Mouse (Mus musculus) heart, adult 9 months (tissue): ENCODE results near the gene Plekhm1.
"Not testable (repeated sequence)": the region's sequence is repeated elsewhere in the genome, so short reads cannot be mapped to it uniquely, and the experiment has no call there.

Experiments
- DNase-seq, 2 experiments: peaks; one replicate each; pipeline ENCODE4 v3.0.0; 2022; ENCODE audit warnings: low spot score in 2 of 2

Plekhm1 gene

DNA sequence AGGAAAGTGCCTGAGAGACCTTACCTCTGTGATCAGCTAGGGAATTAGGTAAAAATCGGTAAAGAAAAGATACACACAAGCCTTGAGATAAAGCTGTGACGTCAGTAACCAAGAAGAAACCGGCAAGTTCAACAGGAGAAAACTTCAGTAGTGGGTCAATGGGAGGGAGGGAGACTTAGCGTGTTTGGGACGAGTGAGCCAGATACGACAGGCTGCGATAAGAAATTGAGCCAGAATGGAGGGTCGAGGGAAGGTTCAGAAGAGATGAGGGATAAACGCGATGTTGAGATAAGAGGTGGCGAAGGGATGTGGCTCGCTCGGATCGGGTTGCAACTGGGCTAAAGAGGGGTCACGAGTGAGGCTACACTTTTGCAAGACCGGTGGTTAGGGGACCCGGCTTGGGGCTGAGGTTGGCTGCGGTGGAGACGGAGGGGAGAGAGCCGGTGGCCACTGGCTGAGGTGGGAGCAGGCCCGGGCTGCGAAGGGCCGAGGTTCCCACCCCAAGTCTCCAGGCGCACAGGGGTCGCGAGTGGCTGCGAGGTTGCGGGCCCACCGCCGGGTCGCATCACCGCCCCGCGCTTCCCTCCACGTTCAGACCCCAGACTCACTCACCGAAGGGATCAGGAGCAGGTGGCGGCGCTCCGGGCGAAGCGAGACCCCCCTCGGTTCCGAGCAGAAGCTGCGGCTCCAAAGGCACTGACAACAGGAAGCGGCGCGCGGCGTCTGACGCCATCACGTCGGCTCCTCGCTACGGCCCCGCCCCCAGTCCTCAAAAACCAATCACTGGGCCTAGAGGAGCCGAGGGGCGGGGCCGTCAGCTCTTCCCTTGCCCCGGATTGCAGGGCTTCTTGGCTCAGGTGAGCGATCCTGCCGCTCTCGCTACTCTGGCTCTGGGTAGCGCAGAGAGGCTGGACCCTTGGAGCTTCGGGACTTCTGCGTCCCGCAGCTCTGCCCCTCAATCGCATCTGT is at the start of gene Plekhm1:
TSS of gene Plekhm1 (minus strand) at position 707 of the 969 bp plus-strand sequence.
- DNase-seq = peak; percentile 94 to 96

DNA sequence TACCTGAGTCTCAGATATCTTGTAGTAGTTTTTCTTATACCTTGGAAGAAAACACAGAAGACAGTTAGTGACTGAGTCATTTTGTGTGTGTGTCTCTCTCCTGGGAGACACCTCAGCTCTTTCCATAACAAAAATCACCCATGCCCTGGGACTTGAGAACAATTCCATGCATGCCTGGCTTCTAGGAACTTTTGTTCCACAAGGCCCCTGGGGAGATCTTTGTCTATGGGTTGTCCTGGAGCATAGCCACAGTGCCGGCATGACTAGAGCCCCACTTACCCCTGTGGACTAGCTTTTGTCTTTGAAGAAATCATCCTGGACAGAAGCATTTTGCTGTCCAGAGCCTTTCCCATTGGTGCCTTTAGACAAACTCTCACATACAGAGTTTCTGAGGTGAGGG is 38.6 kb upstream of the Plekhm1 start:
- not testable (repeated sequence) for DNase-seq

DNA sequence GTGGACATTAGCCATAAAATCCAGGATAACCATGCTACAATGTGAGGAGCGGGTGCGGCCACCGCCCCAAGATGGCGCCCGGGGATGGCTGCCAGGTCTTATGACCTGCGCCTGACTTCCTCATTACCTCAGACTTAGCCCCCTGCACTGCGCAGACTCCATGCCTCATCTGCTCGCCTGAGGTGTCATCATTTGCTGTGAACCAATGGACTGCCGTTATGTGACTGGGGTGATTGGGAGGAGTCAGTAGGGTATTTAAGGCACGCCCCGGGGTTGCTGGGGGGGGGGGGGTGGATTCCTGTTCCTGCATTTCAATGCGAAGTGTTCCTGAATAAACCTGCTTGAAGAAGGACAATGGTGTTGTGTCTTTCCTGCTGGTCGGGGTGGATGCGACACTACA is 37.2 kb upstream of the Plekhm1 start:
- DNase-seq = not testable (repeated sequence)

DNA sequence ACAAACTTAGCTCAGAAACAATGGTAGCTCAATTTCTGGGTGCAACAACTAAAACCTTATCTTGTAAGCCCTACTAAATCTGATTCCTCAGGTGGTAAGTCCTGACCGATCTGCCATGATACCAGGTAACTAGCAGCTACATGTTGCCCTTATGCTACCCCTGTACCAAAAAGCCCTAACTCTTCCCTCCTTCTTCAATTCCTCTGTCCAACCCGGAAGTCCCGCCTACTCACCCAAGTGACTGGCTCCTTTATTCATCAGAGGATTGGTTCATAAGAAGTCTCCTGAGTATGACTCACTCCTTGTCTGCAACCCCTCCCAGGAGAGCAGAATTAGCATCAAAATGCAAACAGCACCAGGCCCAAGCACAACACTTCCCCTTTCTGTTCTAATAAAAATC is 31.2 kb upstream of the Plekhm1 start:
- DNase-seq = peak; percentile 7 to 33

DNA sequence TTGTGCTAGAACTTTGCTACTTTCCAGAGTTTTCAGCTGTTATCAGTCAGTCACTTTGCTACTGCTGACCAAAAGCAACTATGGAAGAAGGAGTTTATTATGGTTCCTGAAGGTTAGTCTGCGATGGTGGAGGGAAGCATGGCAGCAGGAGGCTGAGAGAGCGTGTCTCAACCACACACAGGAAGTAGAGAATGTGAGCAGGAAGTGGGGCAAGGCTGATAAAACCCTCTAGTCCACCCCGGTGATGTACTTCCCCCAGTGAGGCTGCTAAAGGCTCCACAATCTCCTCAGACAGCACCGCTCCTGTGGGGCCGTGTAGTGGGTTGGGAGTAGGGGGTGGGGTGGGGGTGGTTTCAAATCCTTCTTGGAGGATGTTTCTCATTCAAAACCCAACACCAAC is 23.8 kb upstream of the Plekhm1 start:
- DNase-seq = no peak

DNA sequence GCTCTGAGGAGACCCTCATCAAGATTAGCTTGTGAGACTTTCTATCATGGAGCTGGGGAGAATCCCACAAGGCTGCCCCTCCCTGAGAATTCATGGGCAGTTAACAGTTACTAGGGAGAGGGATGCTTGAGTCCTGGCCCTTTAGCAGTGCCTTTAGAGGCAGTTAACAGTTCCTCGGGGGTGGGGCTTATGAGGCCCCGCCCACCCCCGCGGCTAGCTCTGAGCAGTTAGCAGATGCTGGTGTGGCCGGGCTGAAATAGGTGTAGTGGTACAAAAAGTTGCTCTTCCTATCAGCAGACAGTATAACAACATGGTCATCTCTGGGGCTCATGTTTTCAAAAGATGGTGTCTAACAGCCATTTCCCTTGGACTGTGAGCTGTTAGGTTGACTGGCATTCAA is 12.5 kb upstream of the Plekhm1 start:
- DNase-seq = no peak

DNA sequence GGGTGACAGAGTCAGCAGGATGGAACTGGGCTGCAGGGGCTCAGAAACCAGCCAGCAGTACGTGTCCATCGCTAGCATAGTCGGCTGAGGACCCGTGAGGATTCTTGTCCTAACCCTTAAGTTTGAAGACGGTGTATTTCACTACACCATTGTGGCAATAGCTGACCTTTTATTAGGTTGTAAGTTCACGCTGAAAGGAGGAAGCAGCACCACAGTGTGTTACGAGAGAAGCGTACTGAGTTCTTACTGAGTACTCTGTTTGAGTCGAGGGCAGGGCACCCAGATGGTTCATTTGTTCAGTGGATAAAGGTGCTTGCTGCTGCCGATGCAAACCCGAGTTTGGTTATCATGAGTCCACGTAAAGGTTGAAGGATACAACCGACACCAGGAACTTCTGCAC is 7.2 kb upstream of the Plekhm1 start:
- DNase-seq = no peak

DNA sequence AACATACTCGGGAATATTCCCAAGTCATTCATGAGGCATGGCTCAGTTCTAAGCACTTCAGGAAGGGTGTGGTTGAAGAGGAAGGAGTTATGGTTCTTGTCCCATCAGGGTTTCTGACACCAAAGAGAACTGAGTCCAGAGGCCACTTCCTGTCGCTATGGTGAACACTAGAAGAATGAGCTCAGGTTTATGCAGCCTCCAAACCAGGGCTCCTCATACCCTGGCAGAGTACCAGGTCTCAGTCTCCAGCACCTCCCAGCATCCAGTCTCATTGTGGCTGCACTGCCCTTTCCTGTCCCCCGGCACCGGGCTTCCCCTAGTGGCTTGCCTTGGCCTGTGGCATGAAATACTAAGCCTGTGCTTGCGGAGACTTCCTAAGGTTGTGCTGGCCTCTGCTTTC is 6.7 kb upstream of the Plekhm1 start:
- peak; percentile 23 to 41 for DNase-seq

DNA sequence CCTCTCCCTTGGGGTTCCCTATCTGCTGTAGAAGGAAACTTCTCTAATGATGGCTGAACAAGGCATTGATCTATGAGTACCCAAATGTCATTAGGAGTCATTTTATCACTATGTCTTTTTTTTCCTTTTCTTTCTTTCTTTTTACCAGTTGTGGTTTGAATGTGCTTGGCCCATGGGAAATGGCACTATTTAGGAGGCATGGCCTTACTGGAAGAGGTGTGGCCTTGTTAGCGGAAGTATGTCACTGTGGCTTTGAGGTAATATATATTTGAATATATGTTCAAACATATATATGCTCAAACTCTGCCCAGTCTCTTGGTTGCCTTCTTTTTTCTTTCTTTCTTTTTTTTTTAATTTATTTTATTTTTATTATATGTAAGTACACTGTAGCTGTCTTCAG is 1.0 kb upstream of the Plekhm1 start:
- DNase-seq = no peak

DNA sequence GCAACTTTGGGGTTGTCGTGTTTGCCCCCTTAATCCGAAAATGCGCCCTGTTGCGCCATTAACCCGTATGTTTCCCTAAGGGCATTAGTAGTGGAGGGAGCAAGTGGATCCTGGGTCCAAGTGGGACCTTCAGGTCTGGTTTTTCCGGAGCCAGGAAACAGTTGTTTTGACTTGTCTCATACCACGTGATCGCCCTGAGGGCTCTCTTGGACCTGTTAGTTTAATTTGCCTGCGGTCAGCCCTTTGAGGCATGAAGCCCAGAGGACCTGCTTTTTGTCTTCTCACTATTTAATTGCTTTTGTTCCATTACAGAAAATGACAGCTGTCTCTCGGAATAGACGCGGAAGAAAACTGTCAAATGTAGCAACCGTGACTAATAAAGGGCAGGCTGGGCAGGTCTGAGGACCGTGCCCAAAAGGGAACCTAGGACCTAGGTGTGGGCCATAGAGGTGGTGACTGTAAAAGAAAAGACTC is 500 bp upstream of the Plekhm1 start:
- DNase-seq = peak in 1 of 2 experiments; percentile 47

DNA sequence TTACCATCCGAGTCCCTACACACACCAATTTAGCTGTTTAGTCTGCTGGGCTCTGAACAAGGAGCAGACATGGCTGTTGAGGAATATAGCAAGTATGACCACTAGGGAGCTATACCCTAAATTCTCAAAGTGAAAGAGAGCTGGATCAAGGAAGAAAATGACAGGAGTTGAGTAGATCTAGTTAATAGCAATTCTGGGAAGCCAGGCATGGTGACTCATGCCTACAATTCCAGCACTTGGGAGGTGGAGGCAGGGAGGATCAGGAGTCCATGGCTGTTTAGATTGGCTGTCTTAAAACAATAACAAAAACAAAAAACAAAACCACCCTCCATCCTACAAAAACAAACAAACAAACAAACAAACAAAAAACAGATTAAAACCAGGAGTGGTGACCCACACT is 1.2 kb downstream of the Plekhm1 start:
- DNase-seq = no peak

DNA sequence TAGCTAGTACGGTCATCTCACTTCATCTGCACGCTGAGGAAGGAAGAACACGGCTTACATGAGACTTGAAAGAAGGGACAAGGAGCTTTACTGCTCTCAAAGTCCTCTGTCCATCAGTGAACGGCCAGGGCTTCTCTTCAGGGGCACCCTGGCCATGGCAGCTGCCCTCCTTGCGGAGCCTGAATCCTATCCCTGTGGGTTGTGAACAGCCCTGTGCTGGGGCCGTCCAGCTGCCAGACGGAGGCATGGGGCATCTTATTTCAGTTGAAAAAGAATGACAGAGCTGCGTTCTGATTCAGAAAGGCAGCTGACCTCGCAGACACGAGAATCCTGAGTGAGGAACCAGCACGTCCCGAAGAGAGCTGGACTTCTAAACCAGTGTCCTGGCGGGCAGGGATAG is 3.6 kb downstream of the Plekhm1 start:
- DNase-seq = no peak

DNA sequence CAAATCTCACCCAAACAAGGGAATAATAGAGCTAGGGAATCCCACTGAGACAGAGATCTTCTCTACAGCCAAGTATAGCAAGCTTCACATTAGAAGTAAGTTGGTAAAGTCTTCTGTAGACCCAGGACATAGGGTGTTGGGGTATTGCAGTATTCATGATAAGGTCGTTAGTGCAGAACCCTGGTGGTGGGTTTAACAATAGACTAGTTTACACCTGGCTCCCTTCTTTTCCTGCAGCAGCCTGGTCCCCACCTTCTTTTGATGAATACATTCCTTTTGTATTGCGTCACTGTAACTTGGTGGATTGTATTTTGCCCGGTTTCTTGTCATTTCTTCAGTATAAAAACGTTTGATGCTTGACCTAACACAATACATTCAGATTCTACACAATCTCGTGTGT is 5.4 kb downstream of the Plekhm1 start:
- DNase-seq = not testable (repeated sequence)

DNA sequence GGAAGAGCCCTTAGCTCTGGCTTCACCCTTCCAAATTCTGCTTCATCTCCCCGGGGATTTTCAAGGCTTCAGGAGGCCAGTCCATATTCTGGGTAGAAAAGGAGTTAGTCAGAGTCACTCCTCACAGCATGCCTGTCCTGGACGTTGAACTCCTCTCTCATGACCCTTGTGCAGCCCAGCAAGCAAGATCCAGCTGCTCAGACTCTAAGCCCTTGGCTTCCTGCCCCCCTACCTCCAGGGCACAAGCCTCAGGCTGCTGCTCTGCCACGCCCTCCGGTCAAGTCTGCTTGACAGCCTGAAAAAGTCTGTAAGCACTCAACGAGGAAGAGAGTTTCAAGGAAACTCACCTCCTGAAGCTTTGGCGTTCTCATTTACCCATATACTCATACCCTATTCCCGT is 5.9 kb downstream of the Plekhm1 start:
- DNase-seq = peak in 1 of 2 experiments; percentile 26

DNA sequence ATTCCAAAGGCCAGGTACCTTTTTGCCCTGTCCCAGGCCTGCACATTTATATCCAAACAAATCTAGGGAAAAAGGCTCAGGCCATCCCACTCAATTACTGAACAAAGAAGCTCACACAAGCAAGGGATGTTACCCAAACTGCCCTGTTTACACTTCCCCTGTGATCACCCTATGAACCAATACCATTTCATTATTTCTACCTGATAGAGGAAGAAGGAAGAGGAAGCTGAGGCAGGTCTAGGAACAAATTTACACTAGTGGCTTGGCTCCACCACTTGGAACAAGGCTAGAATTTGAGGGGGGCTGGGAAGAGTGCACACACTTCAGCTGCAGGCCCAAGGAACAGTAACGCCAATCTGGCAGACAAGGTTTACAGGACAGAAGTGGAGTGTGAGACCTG is 6.7 kb downstream of the Plekhm1 start:
- no peak for DNase-seq

DNA sequence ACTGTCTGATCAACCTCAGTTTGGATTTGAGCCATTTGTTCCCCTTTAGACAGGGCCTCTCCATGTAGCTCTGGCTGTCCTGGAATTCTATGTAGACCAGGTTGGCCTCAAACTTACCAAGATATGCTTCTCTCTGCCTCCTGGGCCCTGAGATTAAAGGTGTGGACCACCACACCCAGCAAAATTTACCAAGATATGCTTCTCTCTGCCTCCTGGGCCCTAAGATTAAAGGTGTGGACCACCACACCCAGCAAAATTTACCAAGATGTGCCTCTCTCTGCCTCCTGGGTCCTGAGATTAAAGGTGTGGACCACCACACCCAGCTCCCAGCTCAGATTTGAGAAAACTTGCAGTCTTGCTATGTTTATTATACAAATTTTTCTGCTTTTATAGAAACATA is 7.9 kb downstream of the Plekhm1 start:
- no peak for DNase-seq

DNA sequence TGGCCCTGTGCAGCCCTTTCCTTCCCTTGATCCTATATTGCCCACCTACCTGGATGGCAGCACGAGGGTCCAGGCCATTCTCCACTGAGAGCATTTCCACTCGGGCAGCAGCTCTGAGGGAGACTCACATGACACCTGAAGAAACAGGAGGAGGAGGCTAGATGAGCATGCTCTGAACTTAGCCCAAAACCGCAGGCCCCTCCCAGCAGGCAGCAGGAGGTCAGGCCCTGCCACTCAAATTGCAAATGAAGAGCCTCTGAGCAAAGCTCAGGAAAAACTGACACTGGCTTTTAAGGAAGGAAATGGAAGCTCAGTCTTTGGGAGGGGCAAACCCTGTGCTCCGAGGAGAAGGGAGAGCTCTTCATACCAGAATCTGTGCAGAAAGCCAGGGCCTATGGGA is 8.7 kb downstream of the Plekhm1 start:
- peak in 1 of 2 experiments; percentile 24 for DNase-seq

DNA sequence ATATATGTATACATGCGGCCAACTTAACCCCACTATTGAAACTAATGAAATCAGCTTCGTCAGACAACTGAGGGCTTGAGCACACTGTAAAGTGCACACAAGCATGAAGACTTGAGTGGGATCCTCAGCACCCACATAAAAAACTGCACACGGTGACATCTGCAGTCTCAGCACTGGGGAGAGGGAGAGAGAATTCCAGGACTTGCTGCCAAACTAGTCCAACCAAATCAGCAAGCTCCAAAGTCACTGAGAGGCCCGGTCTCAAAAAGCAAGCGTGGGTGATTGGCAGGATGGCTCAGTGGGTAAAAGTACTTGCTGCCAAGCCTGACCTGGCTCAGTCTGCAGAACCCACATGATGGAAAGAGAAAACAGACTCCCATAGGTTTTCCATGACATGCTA is 9.7 kb downstream of the Plekhm1 start:
- DNase-seq = no peak

DNA sequence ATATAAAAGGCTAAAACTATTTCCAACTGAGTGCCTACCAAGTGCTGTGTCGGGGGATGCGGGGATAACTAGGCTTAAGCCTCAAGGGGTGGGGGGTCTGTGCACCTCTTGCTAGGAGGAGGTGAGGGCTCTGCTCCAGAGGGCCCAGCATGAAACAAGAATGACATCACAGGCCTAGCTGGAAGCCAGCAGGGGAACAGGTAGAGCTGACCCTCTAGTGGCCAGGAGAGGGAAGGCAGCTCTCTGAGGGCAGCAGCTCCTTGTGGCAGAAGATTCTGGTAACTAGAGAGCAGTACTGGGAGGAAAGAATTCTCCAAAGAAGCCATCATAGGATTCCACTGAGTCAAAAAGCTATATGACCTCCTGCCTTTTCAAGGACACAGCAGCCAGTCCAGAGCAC is 10.3 kb downstream of the Plekhm1 start:
- no peak for DNase-seq

DNA sequence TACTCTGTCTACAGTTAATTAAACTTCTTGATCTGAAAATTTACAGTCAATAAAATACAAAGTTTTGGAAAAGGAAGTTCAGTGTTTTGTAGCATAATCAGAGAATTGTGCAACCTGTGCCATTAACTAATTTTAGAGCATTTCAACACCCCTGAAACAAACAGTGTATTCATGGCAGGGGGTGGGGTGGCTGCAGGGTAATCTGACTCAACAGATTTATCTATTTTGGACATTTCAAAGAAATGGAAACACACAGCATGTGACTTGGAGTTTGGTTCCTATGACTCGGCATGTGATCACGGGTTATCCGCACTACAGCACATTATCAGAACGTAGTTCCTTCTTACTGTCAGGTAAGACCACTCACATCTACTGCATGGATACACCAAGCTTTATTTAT is 12.5 kb downstream of the Plekhm1 start:
- DNase-seq = no peak

DNA sequence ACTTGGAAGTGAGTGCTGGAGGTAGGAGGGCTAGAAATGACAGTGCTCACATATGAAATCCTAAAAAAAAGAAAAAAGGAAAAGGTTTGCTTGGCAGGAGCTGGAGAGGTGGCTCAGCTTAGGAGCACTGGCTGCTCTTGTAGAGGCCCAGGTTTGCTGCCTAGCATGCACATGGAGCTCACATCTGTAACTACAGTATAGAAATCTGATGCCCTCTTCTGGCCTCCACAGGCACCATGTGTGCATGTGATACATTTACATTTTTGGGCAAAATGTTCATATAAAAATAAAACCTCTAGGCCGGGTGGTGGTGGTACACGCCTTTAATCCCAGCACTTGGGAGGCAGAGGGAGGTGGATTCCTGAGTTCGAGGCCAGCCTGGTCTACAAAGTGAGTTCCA is 13.4 kb downstream of the Plekhm1 start:
- DNase-seq = no peak

DNA sequence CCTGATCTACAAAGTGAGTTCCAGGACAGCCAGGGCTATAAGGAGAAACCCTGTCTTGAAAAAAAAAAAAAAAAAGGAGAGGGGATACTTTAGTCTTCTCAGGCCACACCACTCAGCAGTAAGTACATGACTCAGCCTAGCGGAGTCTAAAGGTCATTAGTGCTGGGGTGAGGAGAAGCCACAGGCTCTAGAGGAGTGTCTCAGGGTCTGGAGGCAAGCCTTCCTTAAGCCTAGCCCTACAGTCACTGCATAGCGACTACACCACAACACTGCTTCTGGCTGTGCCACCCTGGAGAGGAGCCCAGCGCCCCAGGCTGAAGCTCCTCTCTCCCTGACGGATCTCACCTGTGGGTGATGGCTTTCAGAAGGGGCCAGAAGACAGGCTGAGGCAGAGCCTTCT is 15.8 kb downstream of the Plekhm1 start:
- DNase-seq = no peak

DNA sequence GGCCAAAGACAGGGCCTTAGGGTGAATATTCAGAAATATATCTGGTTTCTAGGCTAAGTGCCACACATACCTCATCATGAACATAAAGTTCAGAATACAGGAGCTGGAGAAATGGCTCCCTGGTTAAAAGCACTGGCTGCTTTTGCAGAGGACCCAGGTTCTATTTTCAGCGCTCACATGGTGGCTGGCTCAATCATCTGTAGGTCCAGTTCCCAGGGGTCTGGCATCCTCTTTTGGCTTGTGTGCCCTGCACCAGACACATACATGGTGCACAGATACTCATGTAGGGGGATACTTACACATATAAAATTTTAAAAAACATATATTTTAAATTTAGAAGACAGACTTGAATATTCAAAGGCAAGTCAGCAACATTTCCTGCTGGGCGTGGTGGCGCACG is 16.3 kb downstream of the Plekhm1 start:
- no peak for DNase-seq

DNA sequence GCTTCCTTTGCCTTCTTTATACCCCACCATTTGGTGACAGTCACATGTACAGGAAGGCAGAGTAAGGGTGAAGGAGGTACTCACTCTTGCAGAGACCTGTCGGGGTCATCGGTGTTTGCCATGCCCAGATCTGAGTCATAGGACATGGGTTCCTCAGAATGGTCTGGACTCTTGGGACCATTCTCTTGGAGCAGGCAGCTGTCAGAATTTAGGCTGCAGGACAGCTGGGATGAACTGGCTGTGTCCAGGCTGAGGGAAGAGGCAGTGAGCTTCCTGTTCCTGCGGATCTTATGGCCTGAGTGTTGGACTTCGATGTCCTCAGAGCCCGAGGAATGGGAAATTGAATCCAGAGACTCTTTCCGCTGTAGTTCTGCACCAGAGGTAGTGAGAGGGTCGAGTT is 17.9 kb downstream of the Plekhm1 start:
- no peak for DNase-seq
